Mouse (Mus musculus) adrenal gland, adult (tissue): Measurements from ENCODE around the gene Wipf2.
"Not testable (repeated sequence)": the region's sequence is repeated elsewhere in the genome, so short reads cannot be mapped to it uniquely, and the experiment has no call there.

Source experiments
- DNase-seq, 2 experiments: peaks; one replicate each; pipeline ENCODE4 v3.0.0; 2022 to 2023; ENCODE audit warnings: low spot score in 1 of 2; ENCODE audit not compliant: inconsistent age in 2 of 2

The Wipf2 gene

DNA sequence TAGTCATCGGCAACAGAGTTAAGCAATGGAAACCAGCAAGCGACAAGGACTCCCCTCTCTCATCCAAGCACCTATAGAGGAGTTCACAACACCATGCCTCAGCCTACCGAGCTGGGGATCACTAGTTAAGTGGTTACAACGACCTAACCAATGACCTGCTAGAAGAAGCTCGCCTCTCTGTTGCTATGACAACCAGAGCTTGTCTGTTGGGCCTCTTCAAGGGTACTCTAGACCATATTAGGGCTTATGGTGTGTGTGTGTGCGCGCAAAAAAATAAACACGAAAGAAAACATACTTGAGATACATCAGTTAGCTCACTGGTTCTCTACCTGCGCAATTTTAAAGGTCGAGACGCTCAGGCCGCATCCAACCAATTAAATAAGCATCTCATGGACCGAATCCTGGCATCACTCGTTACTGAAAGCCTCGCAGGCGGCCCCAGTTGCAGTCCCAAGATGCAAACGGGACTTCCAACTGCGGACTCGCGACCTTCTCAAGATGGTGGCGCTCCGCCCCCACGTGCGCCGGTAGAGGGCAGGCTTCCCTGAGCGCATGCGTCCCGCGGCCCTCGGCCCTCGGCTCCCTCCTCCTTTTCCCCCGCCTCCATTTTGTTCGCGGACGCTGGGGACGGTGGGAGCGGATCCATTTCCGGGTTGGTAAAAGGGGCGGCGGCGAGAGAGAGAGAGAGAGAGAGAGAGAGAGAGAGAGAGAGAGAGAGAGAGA, at the start of gene Wipf2:
Gene Wipf2, plus strand, starts transcription at position 611 of the 723 bp plus-strand sequence.
- DNase-seq: peak; percentile 96 to 98

DNA sequence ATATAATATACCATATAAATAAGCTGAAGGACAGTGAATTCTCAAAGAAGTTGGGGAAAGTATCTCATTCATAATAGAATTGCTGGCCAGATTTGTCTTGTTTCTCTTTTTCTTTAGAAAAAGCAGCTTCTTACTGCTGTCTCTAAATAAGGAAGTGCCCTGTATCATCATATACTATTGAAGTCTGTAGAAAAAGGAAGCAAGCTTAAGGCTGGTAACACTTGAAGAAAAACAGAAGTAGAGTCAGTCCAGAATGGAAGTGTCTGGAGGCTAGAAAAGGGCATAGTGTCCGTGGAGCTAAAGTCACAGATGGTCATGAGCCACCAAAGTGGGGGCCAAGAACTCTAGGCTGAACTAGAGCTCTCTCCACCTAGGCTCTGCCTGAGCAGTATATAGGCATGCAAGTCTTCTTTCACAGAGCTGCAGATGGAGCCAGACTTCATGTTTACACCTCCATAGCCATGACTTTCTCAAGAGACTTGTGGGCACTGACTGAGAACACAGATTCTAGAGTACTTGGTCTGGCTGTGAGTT, 46.7 kb upstream of the Wipf2 start:
- DNase-seq: no peak

DNA sequence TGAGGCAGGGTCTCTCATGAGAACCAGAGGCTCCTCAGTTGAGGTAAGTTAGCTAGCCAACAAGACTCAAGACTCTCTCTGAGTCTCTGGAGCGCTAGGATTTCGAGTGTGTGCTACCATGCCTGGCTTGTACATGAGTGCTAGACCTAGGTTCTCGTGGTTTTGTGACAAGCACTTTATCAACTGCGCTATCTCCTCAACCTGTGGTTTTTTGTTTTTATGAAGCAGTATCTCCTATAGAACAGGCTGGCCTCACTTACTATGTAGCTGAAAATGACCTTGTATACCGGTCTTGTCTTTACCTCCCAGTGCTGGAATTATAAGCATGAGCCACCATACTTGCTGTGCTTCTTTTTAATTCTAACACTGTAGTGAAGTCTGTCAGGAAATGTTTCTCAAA, 42.5 kb upstream of the Wipf2 start:
- DNase-seq: no peak

DNA sequence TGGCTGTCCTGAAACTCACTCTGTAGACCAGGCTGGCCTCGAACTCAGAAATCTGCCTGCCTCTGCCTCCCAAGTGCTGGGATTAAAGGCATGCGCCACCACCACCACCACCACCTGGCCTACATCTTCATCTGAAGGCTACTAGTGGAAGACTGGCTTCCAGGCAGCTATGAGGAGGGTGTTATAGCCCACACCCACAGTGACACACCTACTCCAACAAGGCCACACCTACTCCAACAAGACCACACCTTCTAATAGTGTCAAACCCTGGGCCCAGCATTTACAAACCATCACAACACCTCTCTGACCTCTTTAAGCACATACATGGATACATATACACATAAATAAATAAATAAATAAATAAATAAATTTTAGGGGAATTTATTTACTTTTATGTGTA, 37.4 kb upstream of the Wipf2 start:
- DNase-seq: not testable (repeated sequence)

DNA sequence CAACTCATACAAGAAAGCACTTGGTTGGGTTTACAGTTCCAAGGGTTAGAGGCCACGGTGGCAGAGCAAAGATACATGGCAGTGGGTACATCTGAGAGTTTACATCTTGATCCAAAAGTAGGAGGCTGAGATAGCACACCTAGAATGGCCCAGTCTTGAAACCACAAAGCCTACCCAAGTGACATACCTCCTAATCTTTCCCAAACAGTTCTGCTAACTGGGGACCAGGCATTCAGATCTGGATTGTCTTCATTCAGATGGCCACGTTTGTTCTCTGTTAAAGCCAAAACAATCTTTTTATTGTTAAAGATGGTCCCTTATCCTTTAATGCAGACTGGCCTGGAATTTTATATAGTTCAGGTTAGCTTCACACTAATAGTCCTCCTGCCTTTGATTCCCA, 35.6 kb upstream of the Wipf2 start:
- no peak for DNase-seq

DNA sequence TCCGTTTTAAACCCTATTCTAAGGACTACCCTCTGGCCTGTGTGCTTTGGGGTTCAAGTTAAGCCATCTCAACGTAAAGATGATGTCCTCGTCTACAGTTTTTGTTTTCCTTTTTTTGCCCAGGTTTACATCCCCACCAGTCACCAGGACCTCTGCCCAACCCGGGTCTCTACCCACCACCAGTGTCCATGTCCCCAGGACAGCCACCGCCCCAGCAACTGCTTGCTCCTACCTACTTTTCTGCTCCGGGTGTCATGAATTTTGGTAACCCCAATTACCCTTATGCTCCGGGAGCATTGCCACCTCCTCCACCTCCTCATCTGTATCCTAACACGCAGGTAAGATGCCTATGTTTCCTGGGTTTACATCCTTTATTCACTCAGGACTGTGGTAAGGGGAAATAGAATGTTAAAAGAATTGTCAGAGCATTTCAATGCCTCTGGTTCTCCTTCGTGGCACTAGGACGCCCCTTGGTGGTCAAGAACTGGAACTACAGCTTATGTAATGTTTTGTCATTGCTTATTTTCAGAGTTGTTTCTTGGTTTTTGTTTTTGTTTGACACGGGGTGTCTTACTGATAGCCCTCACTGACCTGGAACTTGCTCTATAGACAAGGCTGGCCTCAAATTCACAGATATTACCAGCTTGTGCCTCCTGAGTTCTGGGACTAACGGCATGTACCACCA, 34.2 kb upstream of the Wipf2 start:
- peak in 1 of 2 experiments; percentile 77 for DNase-seq

DNA sequence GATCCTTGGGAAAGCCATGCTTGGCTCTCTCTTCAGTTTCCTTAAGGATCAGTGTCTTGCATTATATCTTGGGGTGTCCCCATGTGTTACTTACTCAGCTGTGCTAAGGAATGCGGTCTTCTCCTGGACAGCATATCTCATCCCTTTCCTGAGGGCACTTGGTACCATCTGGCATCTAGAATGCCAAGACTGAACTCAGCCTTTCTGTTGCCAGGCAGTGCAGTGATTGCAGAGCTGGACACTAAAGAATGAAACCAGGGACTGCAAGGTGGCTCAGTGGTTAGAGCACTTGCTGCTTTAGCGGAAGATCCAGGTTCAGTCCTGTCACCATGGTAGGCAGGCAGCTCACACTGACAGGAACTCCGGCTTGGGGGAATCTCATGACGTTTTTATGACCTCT, 33.6 kb upstream of the Wipf2 start:
- DNase-seq: no peak

DNA sequence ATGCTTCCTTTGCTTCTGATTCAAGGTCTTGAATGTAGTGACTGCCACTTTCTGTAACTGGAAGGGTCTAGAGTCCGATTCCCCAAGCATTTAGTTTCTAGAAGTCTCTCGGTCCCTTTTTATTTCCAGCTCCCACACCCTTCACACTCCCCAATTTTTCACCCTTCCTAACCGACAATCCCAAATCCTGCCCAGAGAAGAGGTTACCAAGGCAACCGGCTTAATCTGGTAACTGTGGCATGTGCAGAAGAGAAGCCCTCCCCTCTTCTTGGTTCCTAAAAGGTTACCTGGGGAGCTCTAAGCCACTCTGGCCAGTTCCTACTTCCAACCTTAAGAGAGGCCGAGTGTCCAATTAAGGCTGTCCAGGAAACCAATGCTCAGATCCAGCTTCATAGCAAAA, 28.1 kb upstream of the Wipf2 start:
- no peak for DNase-seq

DNA sequence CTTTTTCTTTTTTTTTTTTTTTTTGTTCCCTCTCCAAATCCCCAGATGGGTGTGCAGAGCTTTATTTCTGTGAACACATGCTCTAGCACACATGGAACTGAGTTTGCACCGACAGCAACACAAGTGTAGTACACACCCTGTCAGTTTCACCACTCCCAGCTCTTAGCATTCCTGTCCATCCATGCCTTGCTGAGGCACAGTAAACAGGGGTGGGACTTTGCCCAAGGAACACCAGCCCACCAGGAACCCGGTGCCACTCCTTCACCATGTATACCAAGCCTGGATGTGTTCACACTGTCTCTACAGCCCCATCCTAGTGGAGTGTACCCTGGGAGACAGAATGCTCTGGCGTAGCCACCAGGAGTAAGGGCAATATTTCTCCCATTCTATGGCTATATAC, 27.7 kb upstream of the Wipf2 start:
- DNase-seq: no peak

DNA sequence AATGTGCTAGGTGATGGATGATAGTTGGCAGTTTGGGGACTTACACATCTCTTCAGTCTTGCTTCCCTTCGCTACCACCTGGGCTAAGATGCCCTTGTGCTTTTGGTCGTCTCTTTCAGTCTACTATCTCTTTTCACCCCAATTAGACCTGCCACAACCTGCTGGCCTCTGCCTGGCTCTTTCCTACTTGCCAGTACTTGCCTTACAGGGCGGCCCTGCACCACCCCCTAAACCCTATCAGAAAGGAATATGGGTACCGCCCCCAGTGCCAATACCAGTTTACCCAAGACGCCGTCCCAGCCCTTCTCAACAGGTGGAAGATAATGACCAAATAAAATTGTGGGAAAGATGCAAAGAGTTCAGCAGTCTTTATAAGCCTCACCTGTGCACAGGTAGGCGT, 27.3 kb upstream of the Wipf2 start:
- DNase-seq: no peak

DNA sequence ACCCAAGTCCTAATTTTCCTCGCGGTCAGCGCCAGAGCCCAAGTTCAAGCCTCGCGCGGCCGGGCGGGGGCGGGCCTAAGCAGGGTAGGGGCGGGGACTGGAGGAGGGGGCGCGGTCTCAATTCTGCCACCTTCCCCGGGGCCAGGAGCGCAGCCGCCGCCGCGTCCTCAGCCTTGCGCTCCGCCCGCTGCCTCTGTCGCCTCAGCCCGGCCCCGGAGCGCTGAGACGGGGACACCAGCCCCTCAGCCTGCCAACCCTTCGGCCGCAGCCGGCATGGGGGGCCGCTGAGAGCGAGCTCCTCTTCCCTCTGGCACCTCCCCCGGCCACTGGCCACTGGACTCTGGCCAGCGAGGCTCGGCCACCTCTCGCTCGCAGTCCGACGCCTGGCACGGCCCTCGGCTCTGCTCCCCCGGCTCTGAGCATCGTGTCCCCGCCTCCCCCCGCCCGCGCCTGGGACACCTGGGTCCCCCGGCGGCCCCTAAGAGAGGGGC, 26.7 kb upstream of the Wipf2 start, which contains the start of gene Rapgefl1:
Gene Rapgefl1, plus strand, starts transcription at position 135 of the 491 bp plus-strand sequence.
- DNase-seq: peak; percentile 85 to 96

DNA sequence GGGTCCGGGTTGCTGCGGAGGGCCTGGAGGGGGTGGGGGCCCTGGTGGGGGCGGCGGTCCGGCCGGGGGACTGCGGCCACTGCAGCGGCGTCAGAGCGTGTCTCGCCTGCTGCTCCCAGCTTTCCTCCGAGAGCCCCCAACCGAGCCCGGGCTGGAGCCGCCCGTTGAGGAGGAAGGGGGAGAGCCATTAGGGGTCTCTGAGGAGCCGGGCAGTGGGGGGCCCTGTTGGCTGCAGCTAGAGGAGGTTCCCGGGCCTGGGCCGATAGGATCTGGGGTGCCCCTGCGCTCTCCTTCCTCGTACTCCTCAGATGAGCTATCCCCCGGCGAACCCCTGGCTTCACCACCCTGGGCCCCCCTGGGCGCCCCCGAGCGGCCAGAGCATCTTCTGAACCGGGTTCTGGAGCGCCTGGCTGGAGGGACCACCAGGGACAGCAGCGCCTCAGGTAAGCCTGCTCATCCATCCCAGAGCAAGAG, 26.2 kb upstream of the Wipf2 start:
- DNase-seq: peak in 1 of 2 experiments; percentile 37

DNA sequence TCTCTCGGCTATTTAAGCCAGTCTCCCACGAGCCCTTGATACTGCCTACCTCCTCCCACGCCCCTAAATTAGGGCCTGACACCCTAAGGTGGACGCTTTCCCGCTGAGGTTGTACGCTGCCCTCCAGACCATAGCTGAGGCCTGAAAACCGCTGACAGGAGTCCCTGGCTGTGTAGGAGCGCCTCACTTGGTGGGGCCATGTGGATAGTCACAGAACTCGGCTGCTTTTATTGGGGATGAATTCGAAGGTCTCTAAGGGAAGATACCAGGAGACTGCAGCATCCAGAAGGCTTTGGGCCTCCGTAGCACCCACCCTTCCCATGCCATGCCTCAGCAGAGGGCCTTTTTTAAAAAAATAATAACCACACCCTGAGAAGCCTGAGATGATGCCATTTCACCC, 25.5 kb upstream of the Wipf2 start:
- DNase-seq: no peak

DNA sequence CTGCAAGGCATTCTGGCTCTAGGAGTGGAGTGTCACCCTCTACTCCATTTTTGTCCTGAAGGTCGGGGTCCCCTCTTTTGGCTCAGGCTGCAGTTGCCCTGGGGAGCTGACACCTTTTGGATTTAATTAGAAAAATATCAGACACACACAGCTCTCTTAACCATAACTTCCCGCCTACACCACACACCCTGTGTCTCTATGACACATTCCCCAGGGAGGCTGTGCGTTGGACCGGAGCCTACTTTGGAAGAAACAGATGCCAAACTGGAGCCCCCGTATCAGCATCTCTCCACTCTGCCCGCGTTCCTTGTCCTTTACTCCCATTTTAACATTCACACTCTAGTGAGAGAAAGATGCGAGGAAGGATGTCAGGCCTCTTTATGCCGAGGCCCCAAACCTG, 24.9 kb upstream of the Wipf2 start:
- DNase-seq: no peak

DNA sequence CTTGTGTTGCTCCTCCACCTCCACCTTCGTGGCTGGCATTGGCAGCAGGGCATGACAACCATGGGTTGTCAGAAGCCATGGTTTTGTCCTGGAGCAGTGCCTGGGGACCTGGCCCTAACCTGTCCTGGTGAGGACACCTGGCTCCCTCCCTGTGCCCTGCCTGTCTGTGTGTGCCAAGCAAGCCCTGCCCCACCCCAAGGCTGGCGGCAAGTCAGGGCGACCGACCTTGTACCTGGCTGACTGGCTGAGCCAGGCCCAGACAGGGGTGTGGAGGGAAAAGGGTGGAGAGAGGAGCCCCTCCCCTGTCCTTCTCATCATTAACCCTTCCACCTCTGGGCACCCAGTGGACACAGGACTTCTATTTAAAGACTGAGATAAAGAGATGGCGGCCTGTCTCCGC, 24.0 kb upstream of the Wipf2 start:
- no peak for DNase-seq

DNA sequence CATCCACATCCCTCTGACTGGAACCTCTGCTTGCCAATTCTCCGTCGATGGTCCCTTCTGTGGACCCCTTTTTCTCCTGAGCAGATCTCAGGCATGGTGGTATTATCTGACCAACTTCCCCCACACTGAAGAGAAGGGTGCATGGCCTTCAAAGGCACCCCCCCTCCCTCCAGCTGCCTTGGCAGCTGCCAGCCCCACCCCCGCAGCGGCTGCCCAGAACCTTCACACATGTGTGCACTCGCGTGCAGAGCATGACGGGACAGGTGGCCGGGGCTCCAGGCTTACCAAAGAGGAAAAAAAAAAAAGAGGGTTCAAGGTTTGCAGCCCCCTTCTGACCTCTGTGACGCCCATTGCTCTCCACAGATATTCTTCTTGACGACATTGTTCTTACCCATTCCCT, 23.5 kb upstream of the Wipf2 start:
- no peak for DNase-seq

DNA sequence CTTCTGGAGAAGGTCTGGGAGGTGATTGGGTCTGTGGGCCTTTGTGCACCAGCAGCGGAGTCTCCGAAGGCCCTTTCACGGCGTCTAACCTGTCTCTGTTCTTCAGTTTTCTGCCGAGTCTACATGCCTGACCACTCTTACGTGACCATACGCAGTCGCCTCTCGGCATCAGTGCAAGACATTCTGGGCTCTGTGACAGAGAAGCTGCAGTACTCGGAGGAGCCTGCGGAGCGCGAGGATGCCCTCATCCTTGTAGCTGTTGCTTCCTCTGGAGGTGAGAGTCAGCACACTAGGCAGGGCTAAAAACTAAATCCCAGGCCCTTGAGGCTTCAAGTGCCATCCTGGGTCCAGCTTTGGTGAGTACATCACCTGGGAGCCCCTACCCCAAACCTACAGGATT, 17.4 kb upstream of the Wipf2 start:
- DNase-seq: no peak

DNA sequence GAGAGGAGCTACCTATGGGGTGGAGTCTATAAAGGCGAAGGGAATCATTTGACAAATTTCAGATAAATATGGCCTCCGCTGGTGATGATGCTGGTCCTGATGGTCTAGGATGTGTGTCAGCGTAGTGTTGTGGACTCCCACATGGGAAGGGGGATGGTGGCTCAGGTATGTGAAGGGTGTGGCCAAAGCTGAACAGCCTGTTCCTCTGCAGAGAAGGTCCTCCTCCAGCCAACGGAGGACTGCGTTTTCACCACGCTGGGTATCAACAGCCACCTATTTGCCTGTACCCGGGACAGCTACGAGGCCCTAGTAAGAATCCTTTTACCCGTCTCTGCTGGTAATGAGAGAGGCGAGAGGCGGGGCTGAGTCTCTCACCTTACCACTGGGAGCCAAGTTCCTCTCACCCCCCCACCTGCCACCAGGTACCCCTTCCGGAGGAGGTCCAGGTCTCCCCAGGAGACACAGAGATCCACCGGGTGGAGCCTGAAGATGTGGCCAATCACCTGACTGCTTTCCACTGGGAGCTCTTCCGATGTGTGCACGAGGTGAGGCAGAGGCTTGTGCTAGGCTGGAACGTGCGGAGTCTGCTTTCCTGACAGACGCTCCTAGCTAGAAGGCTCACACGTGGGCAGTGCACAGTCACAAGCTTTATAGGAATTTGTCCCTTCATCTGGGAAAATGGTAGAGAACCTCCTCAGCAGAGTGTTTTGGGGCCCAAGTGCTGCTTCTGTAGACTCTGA, 16.4 kb upstream of the Wipf2 start:
- DNase-seq: no peak

DNA sequence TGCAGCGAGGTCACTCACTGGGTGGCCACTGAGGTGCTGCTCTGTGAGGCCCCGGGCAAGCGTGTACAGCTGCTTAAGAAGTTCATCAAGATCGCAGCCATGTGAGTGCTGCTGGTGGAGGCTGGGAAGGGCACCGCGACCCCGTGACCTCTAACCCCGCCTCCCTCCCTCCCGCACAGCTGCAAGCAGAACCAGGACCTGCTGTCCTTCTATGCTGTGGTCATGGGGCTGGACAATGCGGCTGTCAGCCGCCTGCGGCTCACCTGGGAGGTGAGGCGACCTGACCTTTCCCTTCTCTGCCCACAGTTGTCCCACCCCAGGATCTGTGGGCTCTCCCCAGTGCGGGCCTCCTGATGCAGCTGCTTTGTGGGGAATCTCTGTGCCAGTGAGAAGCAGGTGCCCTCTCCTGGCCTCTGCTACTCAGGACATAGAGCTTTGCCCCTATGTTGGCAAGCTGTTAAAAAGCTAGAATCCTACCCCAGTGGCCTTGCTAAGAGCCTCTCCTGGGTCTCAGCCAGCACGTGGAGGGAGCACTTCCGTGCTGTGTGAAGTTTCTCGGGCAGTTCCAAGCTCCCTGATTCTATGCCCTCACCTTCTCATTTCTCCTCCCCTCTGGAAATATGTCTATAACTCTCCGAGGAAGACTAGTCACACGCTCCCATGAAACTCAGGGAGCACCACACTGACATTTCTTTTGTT, 14.1 kb upstream of the Wipf2 start:
- DNase-seq: no peak

DNA sequence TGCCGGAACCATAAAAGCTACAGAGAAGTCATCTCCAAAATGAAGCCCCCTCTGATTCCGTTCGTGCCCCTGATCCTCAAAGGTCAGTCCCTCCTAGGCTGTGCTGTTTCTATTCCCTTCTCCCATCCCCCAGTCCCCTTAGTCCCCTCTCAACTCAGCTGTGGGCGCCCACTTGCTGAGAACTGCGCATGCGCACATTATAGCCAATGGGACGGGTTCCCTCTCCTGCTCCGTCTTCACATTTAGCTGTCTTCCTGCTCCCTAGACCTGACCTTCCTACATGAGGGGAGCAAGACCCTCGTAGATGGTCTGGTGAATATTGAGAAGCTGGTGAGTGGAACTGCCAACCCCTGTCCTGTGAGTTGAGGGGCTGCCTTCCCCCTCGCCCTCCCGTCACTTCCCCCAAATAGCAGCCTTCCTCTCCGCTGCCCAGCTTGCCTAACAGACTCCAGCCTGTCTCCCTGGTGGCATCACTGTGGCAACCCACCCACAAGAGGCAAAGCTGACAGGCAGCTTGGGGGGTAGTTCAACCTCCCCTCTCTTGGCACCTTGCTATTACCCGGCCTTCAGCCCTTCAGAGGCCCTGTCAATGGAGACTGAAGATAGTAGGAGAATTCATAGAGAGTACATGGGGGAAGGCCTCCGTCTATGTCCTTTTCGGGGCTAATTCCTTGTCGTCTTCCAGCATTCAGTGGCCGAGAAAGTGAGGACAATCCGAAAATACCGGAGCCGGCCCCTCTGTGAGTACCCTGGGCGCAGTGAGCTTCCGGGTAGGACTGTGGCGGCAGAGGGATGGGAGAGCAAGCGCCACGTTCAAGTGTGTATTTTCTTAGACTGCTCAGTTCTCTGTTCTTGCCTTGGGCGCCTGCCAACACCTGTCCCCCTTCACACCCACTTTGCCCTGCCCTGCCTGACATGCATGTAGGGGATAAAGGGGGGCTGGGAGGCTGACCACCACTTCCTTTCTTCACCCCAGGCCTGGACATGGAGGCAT, 13.0 kb upstream of the Wipf2 start:
- no peak for DNase-seq
